Mouse (Mus musculus) myocyte (in vitro differentiated cells): ENCODE results near the gene Frmd4a.

Experiments used
- E2F4 ChIP-seq: IDR thresholded peaks from one replicate; pipeline ENCODE4 v1.6.1; 2011; ENCODE audit warnings: mild to moderate bottlenecking, control low read depth, moderate library complexity; ENCODE audit not compliant: insufficient read depth
- MAX ChIP-seq: IDR thresholded peaks from one replicate; pipeline ENCODE4 v1.6.1; 2011; ENCODE audit warnings: low read depth, mild to moderate bottlenecking, control low read depth
- MYOG ChIP-seq, 3 experiments: IDR thresholded peaks; one replicate each; pipeline ENCODE4 v1.6.1; 2011; ENCODE audit warnings: control low read depth in 2 of 3, low read depth in 2 of 3, mild to moderate bottlenecking in 2 of 3; ENCODE audit not compliant: insufficient read length in 2 of 3, control insufficient read depth in 1 of 3, insufficient read depth in 1 of 3
- POLR2A ChIP-seq: IDR thresholded peaks from one replicate; pipeline ENCODE4 v1.6.1; 2011; ENCODE audit warnings: low read depth, mild to moderate bottlenecking, control low read depth, moderate library complexity; ENCODE audit not compliant: insufficient read length
- USF1 ChIP-seq: IDR thresholded peaks from one replicate; pipeline ENCODE4 v1.6.1; 2011; ENCODE audit warnings: low read depth, mild to moderate bottlenecking, control low read depth, moderate library complexity

DNA sequence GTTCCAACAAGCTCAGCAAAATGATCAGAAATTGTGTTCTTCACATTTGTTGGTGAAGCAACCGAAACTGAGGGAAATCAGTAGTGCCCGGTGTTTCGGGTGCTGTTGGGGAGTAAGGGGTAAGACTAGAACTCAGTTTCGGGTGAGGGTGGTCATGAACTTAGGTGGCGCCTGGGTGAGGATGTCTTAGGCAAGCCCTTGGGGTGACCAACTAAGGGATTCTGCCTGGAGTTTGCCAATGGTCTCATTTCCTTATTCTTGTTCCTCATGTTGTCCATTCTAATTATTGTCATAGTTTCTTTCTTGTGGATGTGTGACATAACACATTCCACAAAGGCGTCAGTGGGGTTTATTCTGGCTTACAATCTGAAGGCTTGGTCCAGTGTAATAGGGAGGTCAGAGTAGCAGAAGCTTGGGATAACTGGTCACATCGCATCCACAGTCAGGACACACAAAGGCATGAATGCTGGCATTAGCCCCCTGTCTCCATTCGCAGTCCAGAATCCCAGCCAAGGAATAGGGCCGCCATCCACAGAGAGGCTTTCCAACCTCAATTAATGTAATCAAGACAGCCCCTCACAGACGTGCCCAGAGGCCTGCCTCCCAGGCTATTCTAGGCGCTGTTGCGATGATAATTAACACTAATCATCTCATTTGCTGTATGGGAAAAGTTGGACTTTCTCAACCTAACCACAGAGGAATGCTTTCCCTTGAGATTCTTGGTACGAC, 490.5 kb downstream of the Frmd4a start:
- TF ChIP-seq MYOG (IDR thresholded peaks at IDR 0.05; ENCODE audit: control insufficient read depth in 1 of 3, insufficient read depth in 1 of 3, insufficient read length in 2 of 3, low read depth in 2 of 3), result no peak
- TF ChIP-seq POLR2A, result no peak
- no peak for TF ChIP-seq MAX
- no peak for TF ChIP-seq E2F4
- no peak for TF ChIP-seq USF1
